Mouse (Mus musculus): ENCODE measurements around the gene Adam15. TPM values are rescaled to one million over a fixed set of nuclear protein-coding genes. Genes with fewer than 3 reads are reported as not detected.
A peak's percentile ranks its signal among the peaks of the same experiment; 100 is the strongest.

Adam15 gene
- 100 to 1,000 TPM in 15 of 26 experiments, 10 to 100 TPM in 11; 16.7 to 228 (median 119) TPM for total RNA-seq (2018; cell fraction: chromatin; rRNA removed)
- total RNA-seq (2018; cell fraction: cytosol; rRNA removed): 100 to 1,000 TPM; 153 to 245 (median 205) TPM
- 100 to 1,000 TPM in 24 of 26 experiments, 10 to 100 TPM in 2; 27.8 to 482 (median 202) TPM for total RNA-seq (2018; cell fraction: nucleus; rRNA removed)
- polyA plus RNA-seq (2018): 143 to 250 TPM (median 157 TPM) in 3 replicates

GRCm38 (mm10) chr3:89349869-89350501, at the start of gene Adam15:
Adam15 (minus strand) TSS chr3:89349996.
- H3K79me2 ChIP-seq (ENCODE audit: inconsistent target): peaks cover 22% of the 10 kb centered on the region
- WGBS (ENCODE audit: missing documents): under 1% methylated on average over 54 of the region's 59 CpGs
- H3K36me3 ChIP-seq (ENCODE audit: inconsistent target): peaks cover 6% of the 10 kb centered on the region; the same call in 1 of the 2 replicates
- peak within 1 kb of the TSS; percentile 79 for H3K27ac ChIP-seq
- peak within 1 kb of the TSS; percentile 80 for H3K4me3 ChIP-seq (ENCODE audit: inconsistent target)

- WGBS (ENCODE audit: missing documents): 5% methylated on average over 4 of the region's 4 CpGs
Measured at GRCm38 (mm10) chr3:89396654-89397005, 46.8 kb upstream of the Adam15 start.

GRCm38 (mm10) chr3:89395806-89396653, 46.2 kb upstream of the Adam15 start:
- peaks cover 20% of the 10 kb centered on the region for H3K79me2 ChIP-seq (ENCODE audit: inconsistent target)
- peak overlapping the region; percentile 85 for H3K4me3 ChIP-seq (ENCODE audit: inconsistent target)
- WGBS (ENCODE audit: missing documents): 4% methylated on average over 37 of the region's 44 CpGs
- no peak overlapping the region for H3K27ac ChIP-seq
- H3K36me3 ChIP-seq (ENCODE audit: inconsistent target): no peaks in the 10 kb centered on the region; the same call in 1 of the 2 replicates

More at GRCm38 (mm10) chr3:89396654-89397005, 46.8 kb upstream of the Adam15 start:
- H3K4me3 ChIP-seq (ENCODE audit: inconsistent target): peak overlapping the region; percentile 85
- peaks cover 6% of the 10 kb centered on the region for H3K36me3 ChIP-seq (ENCODE audit: inconsistent target)
- H3K79me2 ChIP-seq (ENCODE audit: inconsistent target): peaks cover 14% of the 10 kb centered on the region
- H3K27ac ChIP-seq: no peak overlapping the region

GRCm38 (mm10) chr3:89395419-89395805, 45.6 kb upstream of the Adam15 start:
- Histone ChIP-seq H3K79me2 (ENCODE audit: inconsistent target) (peaks cover 27% of the 10 kb centered on the region), H3K36me3 (ENCODE audit: inconsistent target) (no peaks in the 10 kb centered on the region; the same call in 1 of the 2 replicates), H3K4me3 (ENCODE audit: inconsistent target) (peak overlapping the region; percentile 85), H3K27ac (peak overlapping the region; percentile 96)
- WGBS (ENCODE audit: missing documents): 9% methylated on average over 10 of the region's 10 CpGs

- 0% methylated on average over 11 of the region's 12 CpGs for WGBS (ENCODE audit: missing documents)
- H3K27ac ChIP-seq: peak overlapping the region; percentile 96
Measured at GRCm38 (mm10) chr3:89394894-89395256, 45.1 kb upstream of the Adam15 start.

GRCm38 (mm10) chr3:89394006-89394893, 44.5 kb upstream of the Adam15 start, which contains the start of gene Zbtb7b:
Zbtb7b (minus strand) TSS chr3:89394776.
- H3K27ac ChIP-seq: peak within 1 kb of the TSS; percentile 96
- WGBS (ENCODE audit: missing documents): under 1% methylated on average over 40 of the region's 42 CpGs

More at GRCm38 (mm10) chr3:89394894-89395256, 45.1 kb upstream of the Adam15 start:
- peak overlapping the region; percentile 85 for H3K4me3 ChIP-seq (ENCODE audit: inconsistent target)
- peaks cover 32% of the 10 kb centered on the region for H3K79me2 ChIP-seq (ENCODE audit: inconsistent target)
- no peaks in the 10 kb centered on the region; the same call in 1 of the 2 replicates for H3K36me3 ChIP-seq (ENCODE audit: inconsistent target)

GRCm38 (mm10) chr3:89393605-89394004, 43.8 kb upstream of the Adam15 start:
- Histone ChIP-seq H3K4me3 (ENCODE audit: inconsistent target) (peak overlapping the region; percentile 85), H3K27ac (peak overlapping the region; percentile 96), H3K36me3 (ENCODE audit: inconsistent target) (no peaks in the 10 kb centered on the region), H3K79me2 (ENCODE audit: inconsistent target) (peaks cover 43% of the 10 kb centered on the region)
- WGBS (ENCODE audit: missing documents): 5% methylated on average over 15 of the region's 15 CpGs

More at GRCm38 (mm10) chr3:89394006-89394893, 44.5 kb upstream of the Adam15 start, which contains the start of gene Zbtb7b:
- peak within 1 kb of the TSS; percentile 85 for H3K4me3 ChIP-seq (ENCODE audit: inconsistent target)
- H3K79me2 ChIP-seq (ENCODE audit: inconsistent target): peaks cover 38% of the 10 kb centered on the region
- no peaks in the 10 kb centered on the region; the same call in 1 of the 2 replicates for H3K36me3 ChIP-seq (ENCODE audit: inconsistent target)

- peaks cover 50% of the 10 kb centered on the region for H3K79me2 ChIP-seq (ENCODE audit: inconsistent target)
- H3K4me3 ChIP-seq (ENCODE audit: inconsistent target): peak overlapping the region; percentile 85
- no peaks in the 10 kb centered on the region for H3K36me3 ChIP-seq (ENCODE audit: inconsistent target)
- peak overlapping the region; percentile 96 for H3K27ac ChIP-seq
- 0% methylated on average over 19 of the region's 24 CpGs for WGBS (ENCODE audit: missing documents)
Measured at GRCm38 (mm10) chr3:89392871-89393311, 43.1 kb upstream of the Adam15 start.

- H3K79me2 ChIP-seq (ENCODE audit: inconsistent target): peaks cover 60% of the 10 kb centered on the region
- 1% methylated on average over 47 of the region's 56 CpGs for WGBS (ENCODE audit: missing documents)
- peak overlapping the region; percentile 96 for H3K27ac ChIP-seq
- H3K36me3 ChIP-seq (ENCODE audit: inconsistent target): no peaks in the 10 kb centered on the region
- peak overlapping the region; percentile 85 for H3K4me3 ChIP-seq (ENCODE audit: inconsistent target)
Measured at GRCm38 (mm10) chr3:89391663-89392511, 42.1 kb upstream of the Adam15 start.

- peak overlapping the region; percentile 96 for H3K27ac ChIP-seq
- peaks cover 70% of the 10 kb centered on the region for H3K79me2 ChIP-seq (ENCODE audit: inconsistent target)
- WGBS (ENCODE audit: missing documents): 25% methylated on average over 16 of the region's 19 CpGs
- no peaks in the 10 kb centered on the region for H3K36me3 ChIP-seq (ENCODE audit: inconsistent target)
- H3K4me3 ChIP-seq (ENCODE audit: inconsistent target): peak overlapping the region; percentile 85
Measured at GRCm38 (mm10) chr3:89390699-89391662, 41.2 kb upstream of the Adam15 start.

GRCm38 (mm10) chr3:89390111-89390515, 40.3 kb upstream of the Adam15 start:
- no peaks in the 10 kb centered on the region for H3K36me3 ChIP-seq (ENCODE audit: inconsistent target)
- H3K79me2 ChIP-seq (ENCODE audit: inconsistent target): peaks cover 78% of the 10 kb centered on the region
- H3K27ac ChIP-seq: peak overlapping the region; percentile 96
- WGBS (ENCODE audit: missing documents): 40% methylated on average over 5 of the region's 5 CpGs
- H3K4me3 ChIP-seq (ENCODE audit: inconsistent target): no peak overlapping the region; the same call in 1 of the 2 replicates
